Mouse (Mus musculus) bone marrow, adult 2 months (tissue): Measurements from ENCODE around the gene Mmrn2.

Experiments
- CTCF ChIP-seq: fragments of 200-500 bp; IDR thresholded peaks from 2 replicates; pipeline ENCODE4 v1.5.1; 2011; ENCODE audit warnings: low read length, control low read depth; ENCODE audit not compliant: control insufficient read depth, insufficient read depth
- POLR2A ChIP-seq: fragments of 200-500 bp; IDR thresholded peaks from 2 replicates; pipeline ENCODE4 v1.6.1; 2011; ENCODE audit warnings: low read depth, mild to moderate bottlenecking, control low read depth, low read length, borderline replicate concordance; ENCODE audit not compliant: control insufficient read depth

- no peak for TF ChIP-seq POLR2A
- TF ChIP-seq CTCF = no peak
Observed at GRCm38 (mm10) chr14:34400021-34400420, 24.8 kb downstream of the Mmrn2 start.
